Mouse (Mus musculus) spleen, postnatal 14 days (tissue): ENCODE data around the gene Itpk1.
A peak's percentile ranks its signal among the peaks of the same experiment; 100 is the strongest.

Experiments used
- DNase-seq, 2 experiments: peaks; one replicate each; pipeline ENCODE4 v3.0.0; 2021 to 2022; ENCODE audit warnings: low spot score in 2 of 2

Itpk1 gene

GRCm38 (mm10) chr12:102553705-102554275, 150.9 kb downstream of the Itpk1 start:
- DNase-seq, result no peak

- no peak for DNase-seq
These were observed 152.7 kb downstream of the Itpk1 start for GRCm38 (mm10) chr12:102552001-102552400.

- no peak for DNase-seq
These were observed 153.5 kb downstream of the Itpk1 start for GRCm38 (mm10) chr12:102551186-102551585.

- DNase-seq, result peak; percentile 20 to 57
These were observed 154.2 kb downstream of the Itpk1 start for GRCm38 (mm10) chr12:102550529-102550928.

- DNase-seq, result no peak
These were observed 159.6 kb downstream of the Itpk1 start for GRCm38 (mm10) chr12:102545122-102545521.

GRCm38 (mm10) chr12:102541168-102541567, 163.6 kb downstream of the Itpk1 start:
- DNase-seq, result no peak

GRCm38 (mm10) chr12:102540278-102540677, 164.5 kb downstream of the Itpk1 start:
- no peak for DNase-seq

- no peak for DNase-seq
These were observed 168.9 kb downstream of the Itpk1 start for GRCm38 (mm10) chr12:102535796-102536195.

- DNase-seq, result no peak
These were observed 176.7 kb downstream of the Itpk1 start for GRCm38 (mm10) chr12:102527989-102528388.

- DNase-seq, result no peak
These were observed 180.0 kb downstream of the Itpk1 start for GRCm38 (mm10) chr12:102524760-102525159.

GRCm38 (mm10) chr12:102524216-102524615, 180.5 kb downstream of the Itpk1 start:
- no peak for DNase-seq

- DNase-seq, result no peak
These were observed 182.9 kb downstream of the Itpk1 start for GRCm38 (mm10) chr12:102521777-102522319.

- DNase-seq, result no peak
These were observed 184.6 kb downstream of the Itpk1 start for GRCm38 (mm10) chr12:102519929-102520720.
